Mouse (Mus musculus) stomach, postnatal 0 days (tissue): ENCODE measurements around the gene Padi2. TPM values are rescaled to one million over a fixed set of nuclear protein-coding genes. Genes with fewer than 3 reads are reported as not detected.

Experiments
- ATAC-seq: fragments of 200-750 bp; cut with Nextera tagmentation; 2 replicates; pipeline ENCODE4 v1.8.0; 2017; ENCODE audit not compliant: low FRiP score, low TSS enrichment
- DNase-seq: peaks from one replicate; pipeline ENCODE4 v3.0.0-alpha.2; 2016; ENCODE audit warnings: low spot score
- H3K27ac ChIP-seq: fragments of 300-500 bp; sonication (generic); replicated peaks from 2 replicates; pipeline ENCODE4 v1.5.1; 2014; ENCODE audit warnings: mild to moderate bottlenecking, control low read depth
- H3K27me3 ChIP-seq: fragments of 300-500 bp; sonication (generic); 2 replicates; pipeline ENCODE4 v1.6.1; 2014; ENCODE audit warnings: low read length; ENCODE audit not compliant: control insufficient read depth, insufficient read depth
- H3K36me3 ChIP-seq: fragments of 300-500 bp; sonication (generic); 2 replicates; pipeline ENCODE4 v1.6.1; 2014; ENCODE audit warnings: low read length, mixed read lengths; ENCODE audit not compliant: control insufficient read depth, insufficient read depth
- H3K4me1 ChIP-seq: fragments of 300-500 bp; sonication (generic); replicated peaks from 2 replicates; pipeline ENCODE4 v1.6.1; 2014; ENCODE audit warnings: antibody characterized with exemption; ENCODE audit not compliant: control insufficient read depth, insufficient read depth
- H3K4me2 ChIP-seq: fragments of 300-500 bp; sonication (generic); replicated peaks from 2 replicates; pipeline ENCODE4 v1.6.1; 2014; ENCODE audit warnings: low read depth, mild to moderate bottlenecking, control low read depth, moderate library complexity
- H3K4me3 ChIP-seq: fragments of 300-500 bp; sonication (generic); 2 replicates; pipeline ENCODE4 v1.5.1; 2014; ENCODE audit warnings: low read depth, low read length, control low read depth
- H3K9ac ChIP-seq: fragments of 300-500 bp; sonication (generic); 2 replicates; pipeline ENCODE4 v1.6.1; 2014; ENCODE audit warnings: mild to moderate bottlenecking, low read length, control low read depth, mixed read lengths
- H3K9me3 ChIP-seq: fragments of 300-500 bp; sonication (generic); 2 replicates; pipeline ENCODE4 v1.6.1; 2016; ENCODE audit warnings: low read length; ENCODE audit not compliant: control insufficient read depth
- CTCF ChIP-seq: IDR thresholded peaks from 2 replicates; pipeline ENCODE4 v1.5.1; 2016; ENCODE audit warnings: antibody characterized with exemption, low read depth, mild to moderate bottlenecking, moderate library complexity
- EP300 ChIP-seq: optimal IDR thresholded peaks from 2 replicates; pipeline ENCODE3; 2016; ENCODE audit warnings: antibody characterized with exemption
- WGBS: fragments of 180-500 bp; shearing (Covaris S2); extraction: QIAGEN DNeasy Blood & Tissue Kit; methylation state at CpG from one replicate; pipeline ENCODE4 v1.1.7; 2014; 5-methylcytosine and 5-hydroxymethylcytosine counted together
- polyA plus RNA-seq: library from polyadenylated mRNA; unstranded; fragments of >200 nt; fragmentation: Nextera tagmentation; extraction: Ambion mirVana; gene quantifications from 2 replicates; pipeline ENCODE4 v1.2.1, GENCODE M21; 2015

Gene Padi2
- polyA plus RNA-seq, 1 experiment from 2014 or later = 0.69 TPM

GRCm38 (mm10) chr4:140986024-140986710 is 80.0 kb downstream of the Padi2 start:
- Histone ChIP-seq H3K4me1 (peaks cover 7% of the 10 kb centered on the region), H3K4me2 (peak overlapping the region; percentile 88), H3K36me3 (no peaks in the 10 kb centered on the region), H3K4me3 (peak overlapping the region; percentile 90), H3K27me3 (no peaks in the 10 kb centered on the region), H3K9ac (peak overlapping the region; percentile 78; the same call in 1 of the 2 replicates), H3K27ac (no peak overlapping the region), H3K9me3 (no peaks in the 10 kb centered on the region)
- 34% methylated on average over 14 of the region's 15 CpGs for WGBS
- DNase-seq = no peak
- ATAC-seq = no peak
- TF ChIP-seq EP300 (no peak), CTCF (peak; percentile 43)

DNA sequence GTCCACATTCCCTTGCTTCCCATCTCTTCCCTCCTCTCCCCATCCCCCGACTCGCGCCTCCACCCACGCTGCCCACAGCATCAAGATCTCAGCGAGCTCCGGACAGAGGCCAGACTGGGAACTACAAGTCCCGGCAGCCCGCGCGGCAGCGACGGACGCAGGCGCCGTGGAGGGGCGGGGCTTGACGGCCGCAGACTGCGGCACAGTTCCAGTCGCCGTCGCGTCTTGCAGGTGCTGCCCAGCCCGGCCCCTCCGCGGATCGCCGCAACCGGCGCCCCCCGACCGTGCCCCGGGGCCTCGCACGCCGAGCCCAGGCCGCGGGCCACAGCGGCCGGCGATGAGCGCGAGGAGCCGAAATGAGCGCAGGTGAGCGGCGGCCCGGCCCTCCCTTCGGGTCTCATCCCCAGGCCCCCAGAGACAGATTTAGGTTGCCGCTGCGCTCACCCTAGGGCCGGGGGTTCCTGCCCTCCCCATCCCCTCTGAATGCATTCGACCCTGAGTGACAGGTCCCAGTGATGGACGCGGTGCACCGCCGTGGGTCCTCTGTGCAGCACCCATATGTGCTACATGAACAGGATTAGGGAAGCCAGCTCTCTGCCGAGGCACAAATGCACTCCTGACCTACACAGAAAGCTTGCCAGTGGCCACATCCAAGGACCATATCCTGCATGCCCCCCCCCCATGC is 80.7 kb downstream of the Padi2 start, which contains the start of gene Atp13a2:
Gene Atp13a2 (plus strand): TSS at position 163 of the 685 bp plus-strand sequence.
- peak; percentile 0; the same call in 1 of the 2 replicates for TF ChIP-seq CTCF
- no peak for TF ChIP-seq EP300
- DNase-seq (peak; percentile 91), ATAC-seq (peak; percentile 69)
- Histone ChIP-seq H3K4me1 (peaks cover 7% of the 10 kb centered on the region), H3K4me3 (peak within 1 kb of the TSS; percentile 90), H3K36me3 (no peaks in the 10 kb centered on the region), H3K9me3 (no peaks in the 10 kb centered on the region), H3K27me3 (no peaks in the 10 kb centered on the region), H3K4me2 (peak within 1 kb of the TSS; percentile 88), H3K27ac (no peak within 1 kb of the TSS), H3K9ac (peak within 1 kb of the TSS; percentile 78)
- under 1% methylated on average over 50 of the region's 58 CpGs for WGBS

- Histone ChIP-seq H3K9me3 (no peaks in the 10 kb centered on the region), H3K36me3 (no peaks in the 10 kb centered on the region; the same call in 1 of the 2 replicates), H3K4me2 (peak overlapping the region; percentile 88), H3K4me1 (peaks cover 7% of the 10 kb centered on the region), H3K27me3 (no peaks in the 10 kb centered on the region), H3K4me3 (peak overlapping the region; percentile 90), H3K9ac (peak overlapping the region; percentile 78), H3K27ac (no peak overlapping the region)
- no peak for DNase-seq
- WGBS = 28% methylated on average over 7 of the region's 7 CpGs
- no peak for TF ChIP-seq CTCF
- TF ChIP-seq EP300 = no peak
- ATAC-seq = no peak
Observed at GRCm38 (mm10) chr4:140987476-140987875, 81.3 kb downstream of the Padi2 start.

DNA sequence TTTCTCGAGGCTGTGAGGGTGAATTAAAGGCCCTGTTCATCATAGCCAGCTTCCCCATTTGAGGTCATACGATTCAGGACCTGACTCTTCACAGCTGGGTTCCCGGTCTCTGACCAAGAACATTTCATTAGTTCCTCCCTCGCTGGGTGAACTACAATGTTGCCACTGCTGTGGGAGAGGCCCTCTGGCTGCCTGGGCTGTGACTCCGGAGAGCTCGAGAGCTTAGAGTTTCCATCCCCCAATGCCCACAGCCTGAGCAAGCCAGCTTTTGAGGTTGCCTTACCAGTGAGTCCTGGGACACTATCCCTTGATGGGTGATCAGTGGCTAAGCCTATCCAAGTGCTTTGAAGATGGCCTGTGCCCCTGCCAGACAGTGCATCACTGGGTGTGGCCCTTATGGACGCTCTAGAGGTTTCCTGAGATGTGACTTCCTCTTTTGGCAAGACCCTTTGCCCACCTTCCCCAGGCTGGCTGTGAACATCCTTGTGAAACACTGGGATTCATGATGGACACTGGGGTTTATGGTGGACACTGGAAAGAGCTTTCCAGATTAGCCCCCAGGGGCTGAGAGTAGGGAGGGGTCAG is 82.7 kb downstream of the Padi2 start:
- Histone ChIP-seq H3K4me2 (no peak overlapping the region), H3K4me1 (peaks cover 7% of the 10 kb centered on the region), H3K9me3 (no peaks in the 10 kb centered on the region), H3K9ac (no peak overlapping the region), H3K27me3 (no peaks in the 10 kb centered on the region), H3K4me3 (no peak overlapping the region), H3K36me3 (peaks cover 2% of the 10 kb centered on the region; the same call in 1 of the 2 replicates), H3K27ac (no peak overlapping the region)
- TF ChIP-seq CTCF (no peak), EP300 (no peak)
- ATAC-seq = no peak
- DNase-seq = no peak
- 64% methylated on average over 7 of the region's 7 CpGs for WGBS

- 83% methylated on average over 14 of the region's 14 CpGs for WGBS
- H3K4me3 ChIP-seq = no peak overlapping the region
- TF ChIP-seq EP300 (no peak), CTCF (no peak)
- no peak for DNase-seq
- no peaks in the 10 kb centered on the region for H3K27me3 ChIP-seq
- no peak for ATAC-seq
- H3K9ac ChIP-seq = no peak overlapping the region
- peaks cover 2% of the 10 kb centered on the region; the same call in 1 of the 2 replicates for H3K36me3 ChIP-seq
- peaks cover 7% of the 10 kb centered on the region for H3K4me1 ChIP-seq
- no peak overlapping the region for H3K27ac ChIP-seq
- H3K9me3 ChIP-seq = no peaks in the 10 kb centered on the region
- H3K4me2 ChIP-seq = no peak overlapping the region
Observed at GRCm38 (mm10) chr4:140989447-140989846, 83.3 kb downstream of the Padi2 start.

- DNase-seq (no peak), ATAC-seq (no peak)
- H3K4me3 ChIP-seq = no peak overlapping the region
- WGBS = 92% methylated on average over 20 of the region's 20 CpGs
- H3K9ac ChIP-seq = no peak overlapping the region
- H3K9me3 ChIP-seq = no peaks in the 10 kb centered on the region
- H3K27me3 ChIP-seq = no peaks in the 10 kb centered on the region
- no peak for TF ChIP-seq EP300
- no peak for TF ChIP-seq CTCF
- H3K4me1 ChIP-seq = peaks cover 5% of the 10 kb centered on the region
- no peak overlapping the region for H3K27ac ChIP-seq
- H3K4me2 ChIP-seq = no peak overlapping the region
- peaks cover 9% of the 10 kb centered on the region; the same call in 1 of the 2 replicates for H3K36me3 ChIP-seq
Observed at GRCm38 (mm10) chr4:140992215-140992614, 86.1 kb downstream of the Padi2 start.
